9 mouse cellular contexts compared by ENCODE assay signal in genomic region chr5:66968925-66969711, GRCm38 (mm10).
DNase-seq lines count a peak whose midpoint lies in the region; ATAC-seq and TF ChIP-seq lines count a peak whose summit lies in the region.
"Had no signal": no experiment of that assay in that cellular context is flagged by ENCODE, and none has a peak within 500 bp of the region (broad histone marks: within the 10 kb centered on the region; RNA-seq: fewer than 3 reads in every experiment).

No protein-coding gene starts in this region.

- H3K4me3 ChIP-seq in intestine, embryonic 14.5 days (ENCODE audit: low read depth, low read length): no peak overlapping the region
- H3K4me3 ChIP-seq in intestine, postnatal 0 days (ENCODE audit: low read depth, low read length): no peak overlapping the region
- H3K4me3 ChIP-seq in embryonic facial prominence, embryonic 12.5 days: peak overlapping the region; percentile 32
- H3K4me3 ChIP-seq in hindbrain, embryonic 14.5 days (replicated peaks; ENCODE audit: low read length): peak overlapping the region; percentile 14; the same call in 1 of the 2 replicates
- peak overlapping the region; percentile 29; the same call in 1 of the 2 replicates for H3K4me3 ChIP-seq in midbrain, embryonic 16.5 days (ENCODE audit: low read depth, low read length)

- peaks cover 12% of the 10 kb centered on the region; the same call in 1 of the 2 replicates for H3K4me1 ChIP-seq in intestine, embryonic 14.5 days (replicated peaks; ENCODE audit: control insufficient read depth, insufficient read depth, low read length)
- H3K4me1 ChIP-seq in intestine, postnatal 0 days (replicated peaks; ENCODE audit: control insufficient read depth, insufficient read depth, low read length): no peaks in the 10 kb centered on the region
- H3K4me1 ChIP-seq in embryonic facial prominence, embryonic 12.5 days: peaks cover 40% of the 10 kb centered on the region
- H3K4me1 ChIP-seq in hindbrain, embryonic 14.5 days (replicated peaks; ENCODE audit: control insufficient read depth, insufficient read depth, low read length): peaks cover 33% of the 10 kb centered on the region
- H3K4me1 ChIP-seq in midbrain, embryonic 16.5 days (ENCODE audit: control insufficient read depth, insufficient read depth, low read length): peaks cover 23% of the 10 kb centered on the region

- peak overlapping the region; percentile 52; the same call in 1 of the 2 replicates for H3K4me2 ChIP-seq in intestine, embryonic 14.5 days (ENCODE audit: low read length)
- H3K4me2 ChIP-seq in intestine, postnatal 0 days (replicated peaks; ENCODE audit: low read depth): no peak overlapping the region
- H3K4me2 ChIP-seq in embryonic facial prominence, embryonic 12.5 days (replicated peaks): peak overlapping the region; percentile 58
- peak overlapping the region; percentile 54 for H3K4me2 ChIP-seq in hindbrain, embryonic 14.5 days (replicated peaks)
- H3K4me2 ChIP-seq in midbrain, embryonic 16.5 days (ENCODE audit: low read length): peak overlapping the region; percentile 56

- 56% methylated on average over 19 of the region's 19 CpGs for WGBS in intestine, embryonic 14.5 days
- WGBS in intestine, postnatal 0 days: 76% methylated on average over 19 of the region's 19 CpGs
- WGBS in embryonic facial prominence, embryonic 12.5 days: 21% methylated on average over 19 of the region's 19 CpGs
- 41% methylated on average over 19 of the region's 19 CpGs for WGBS in hindbrain, embryonic 14.5 days
- WGBS in midbrain, embryonic 16.5 days: 57% methylated on average over 19 of the region's 19 CpGs

- H3K9me3 ChIP-seq in intestine, embryonic 14.5 days (ENCODE audit: control insufficient read depth, low read length): no peaks in the 10 kb centered on the region
- H3K9me3 ChIP-seq in intestine, postnatal 0 days (ENCODE audit: control insufficient read depth): no peaks in the 10 kb centered on the region
- no peaks in the 10 kb centered on the region for H3K9me3 ChIP-seq in embryonic facial prominence, embryonic 12.5 days
- no peaks in the 10 kb centered on the region for H3K9me3 ChIP-seq in hindbrain, embryonic 14.5 days (ENCODE audit: control insufficient read depth, low read length)
- H3K9me3 ChIP-seq in midbrain, embryonic 16.5 days (replicated peaks; ENCODE audit: control insufficient read depth, low read length, poor library complexity, severe bottlenecking): no peaks in the 10 kb centered on the region

- no peak for ATAC-seq in intestine, embryonic 14.5 days (replicated peaks; ENCODE audit: low FRiP score, low TSS enrichment, low read depth)
- ATAC-seq in intestine, postnatal 0 days: no peak
- ATAC-seq in embryonic facial prominence, embryonic 12.5 days (ENCODE audit: insufficient number of reproducible peaks, insufficient read depth, low FRiP score, low TSS enrichment): no peak
- no peak for ATAC-seq in hindbrain, embryonic 14.5 days (ENCODE audit: low FRiP score)
- ATAC-seq in midbrain, embryonic 16.5 days: no peak

- H3K9ac ChIP-seq in intestine, embryonic 14.5 days (ENCODE audit: low read length): no peak overlapping the region
- H3K9ac ChIP-seq in intestine, postnatal 0 days (ENCODE audit: low read depth, low read length): no peak overlapping the region
- H3K9ac ChIP-seq in embryonic facial prominence, embryonic 12.5 days: peak overlapping the region; percentile 28; the same call in 1 of the 2 replicates
- peak overlapping the region; percentile 50; the same call in 1 of the 2 replicates for H3K9ac ChIP-seq in hindbrain, embryonic 14.5 days
- no peak overlapping the region for H3K9ac ChIP-seq in midbrain, embryonic 16.5 days (ENCODE audit: low read depth, low read length)

- TF ChIP-seq CTCF in intestine, postnatal 0 days (IDR thresholded peaks at IDR 0.05; ENCODE audit: low read depth): no peak

- no peak for DNase-seq in intestine, embryonic 14.5 days (ENCODE audit: low spot score)
- no peak for DNase-seq in hindbrain, embryonic 14.5 days (ENCODE audit: low spot score)
- DNase-seq in adrenal gland, postnatal 10 days: no peak
- DNase-seq in adrenal gland, postnatal 14 days: no peak
- DNase-seq in layer of hippocampus, adult 18-20 months (ENCODE audit: low spot score in 2 of 2): no peak
- DNase-seq: thymus, postnatal 36 days had no signal

- no peaks in the 10 kb centered on the region for H3K36me3 ChIP-seq in intestine, embryonic 14.5 days (ENCODE audit: control insufficient read depth, insufficient read depth, low read length)
- H3K36me3 ChIP-seq in intestine, postnatal 0 days (ENCODE audit: control insufficient read depth, insufficient read depth): no peaks in the 10 kb centered on the region
- H3K36me3 ChIP-seq in embryonic facial prominence, embryonic 12.5 days: no peaks in the 10 kb centered on the region
- H3K36me3 ChIP-seq in hindbrain, embryonic 14.5 days (replicated peaks; ENCODE audit: control insufficient read depth, insufficient read depth): no peaks in the 10 kb centered on the region
- H3K36me3 ChIP-seq in midbrain, embryonic 16.5 days (ENCODE audit: control insufficient read depth, insufficient read depth, low read length): no peaks in the 10 kb centered on the region

- H3K27ac ChIP-seq in intestine, embryonic 14.5 days (ENCODE audit: low read depth): no peak overlapping the region
- no peak overlapping the region for H3K27ac ChIP-seq in intestine, postnatal 0 days (ENCODE audit: low read depth, low read length)
- H3K27ac ChIP-seq in embryonic facial prominence, embryonic 12.5 days: peak overlapping the region; percentile 93
- peak overlapping the region; percentile 72; the same call in 1 of the 2 replicates for H3K27ac ChIP-seq in hindbrain, embryonic 14.5 days
- H3K27ac ChIP-seq in midbrain, embryonic 16.5 days (ENCODE audit: low read length): peak overlapping the region; percentile 72

- H3K27me3 ChIP-seq in intestine, embryonic 14.5 days (replicated peaks; ENCODE audit: control insufficient read depth, insufficient read depth, low read length): no peaks in the 10 kb centered on the region
- H3K27me3 ChIP-seq in intestine, postnatal 0 days (replicated peaks; ENCODE audit: control insufficient read depth, insufficient read depth, low read length): no peaks in the 10 kb centered on the region
- no peaks in the 10 kb centered on the region for H3K27me3 ChIP-seq in embryonic facial prominence, embryonic 12.5 days
- no peaks in the 10 kb centered on the region for H3K27me3 ChIP-seq in hindbrain, embryonic 14.5 days (ENCODE audit: control insufficient read depth, insufficient read depth, low read length)
- H3K27me3 ChIP-seq in midbrain, embryonic 16.5 days (ENCODE audit: control insufficient read depth, insufficient read depth, low read depth, low read length): no peaks in the 10 kb centered on the region

Comparison
In these comparisons a context has a peak if more than half of its experiments do, and no peak if none do; other contexts are left out.
1. H3K27ac ChIP-seq: peak in embryonic facial prominence, embryonic 12.5 days (single experiment), hindbrain, embryonic 14.5 days (single experiment) and midbrain, embryonic 16.5 days (single experiment); none in intestine, embryonic 14.5 days (single experiment) and intestine, postnatal 0 days (single experiment).
2. H3K4me3 ChIP-seq: peak in embryonic facial prominence, embryonic 12.5 days (single experiment), hindbrain, embryonic 14.5 days (single experiment) and midbrain, embryonic 16.5 days (single experiment); none in intestine, embryonic 14.5 days (single experiment) and intestine, postnatal 0 days (single experiment).
3. H3K9ac ChIP-seq: peak in embryonic facial prominence, embryonic 12.5 days (single experiment) and hindbrain, embryonic 14.5 days (single experiment); none in intestine, embryonic 14.5 days (single experiment), intestine, postnatal 0 days (single experiment) and midbrain, embryonic 16.5 days (single experiment).